8 mouse cellular contexts compared by ENCODE assay signal in the genomic region with DNA sequence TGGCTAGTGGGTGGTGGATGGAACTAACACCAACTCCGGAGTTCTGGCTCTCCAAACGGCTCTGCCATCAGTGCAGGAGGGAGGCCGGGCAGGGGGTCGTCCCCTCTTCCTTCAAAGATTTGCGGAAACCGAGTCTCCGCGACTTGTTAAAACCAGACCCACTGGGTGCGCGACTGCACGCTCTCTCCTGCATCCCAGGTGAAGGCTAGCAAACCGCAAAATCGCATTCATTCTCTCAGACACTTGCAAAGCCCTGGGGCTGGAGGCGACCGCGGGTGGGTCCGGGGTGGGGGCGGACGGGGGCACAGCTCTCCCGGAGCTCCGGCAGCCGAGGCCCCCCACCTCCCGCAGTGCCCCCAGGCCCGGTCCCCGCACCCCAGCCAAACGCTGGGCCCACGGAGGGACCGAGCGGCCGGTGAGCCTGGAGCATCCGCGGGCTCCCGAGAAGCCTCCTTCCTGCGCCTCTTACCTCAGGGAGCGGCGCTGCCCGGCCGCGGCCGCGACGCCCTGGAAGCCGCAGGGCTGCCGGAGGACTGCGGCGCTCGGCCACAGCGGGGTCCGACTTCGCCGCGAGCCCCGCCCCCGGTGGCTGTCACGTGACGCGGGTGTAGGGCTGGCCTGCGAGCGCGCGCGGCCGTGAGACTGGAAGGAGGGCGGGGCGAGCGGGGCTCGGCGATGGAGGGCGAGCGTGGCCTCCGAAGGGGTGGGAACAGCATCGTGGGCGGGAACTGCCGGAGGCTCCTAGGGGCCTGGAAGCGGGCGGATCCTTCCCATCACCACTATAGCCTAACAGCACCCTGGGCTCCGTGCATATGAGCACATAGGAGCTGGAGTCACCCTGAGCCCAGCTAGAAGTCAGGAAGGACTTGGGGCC. TPM values are rescaled to one million over a fixed set of nuclear protein-coding genes. Genes with fewer than 3 reads are reported as not detected.
DNase-seq lines count a peak whose midpoint lies in the region; ATAC-seq lines count a peak whose summit lies in the region.

A gene (minus strand): TSS at position 584 of the 874 bp plus-strand sequence.

- H3K9ac ChIP-seq in embryonic facial prominence, embryonic 11.5 days (replicated peaks; ENCODE audit: low read length) = peak within 1 kb of the TSS; percentile 93
- peak within 1 kb of the TSS; percentile 96 for H3K9ac ChIP-seq in limb, embryonic 13.5 days
- H3K9ac ChIP-seq in midbrain, embryonic 16.5 days (ENCODE audit: low read depth, low read length) = peak within 1 kb of the TSS; percentile 87

- WGBS in embryonic facial prominence, embryonic 11.5 days = under 1% methylated on average over 68 of the region's 77 CpGs
- whole genome bisulfite sequencing in limb, embryonic 13.5 days = under 1% methylated on average over 65 of the region's 77 CpGs
- under 1% methylated on average over 74 of the region's 77 CpGs for WGBS in midbrain, embryonic 16.5 days

- DNase-seq in layer of hippocampus, adult 11-12 months (ENCODE audit: low spot score) = peak; percentile 92
- DNase-seq in layer of hippocampus, adult 9-10 months (ENCODE audit: low spot score) = no peak
- peak; percentile 95 for DNase-seq in embryonic facial prominence, embryonic 11.5 days (ENCODE audit: low spot score)
- DNase-seq in heart, adult 11 months = peak; percentile 100
- peak; percentile 92 for DNase-seq in kidney, adult 18-20 months
- peak; percentile 89 to 96 for DNase-seq in spleen, postnatal 10 days (ENCODE audit: low spot score in 2 of 2)

- H3K27ac ChIP-seq in embryonic facial prominence, embryonic 11.5 days (replicated peaks; ENCODE audit: low read depth, low read length) = peak within 1 kb of the TSS; percentile 70
- H3K27ac ChIP-seq in limb, embryonic 13.5 days = peak within 1 kb of the TSS; percentile 79
- peak within 1 kb of the TSS; percentile 87 for H3K27ac ChIP-seq in midbrain, embryonic 16.5 days (ENCODE audit: low read length)

- H3K4me2 ChIP-seq in embryonic facial prominence, embryonic 11.5 days (ENCODE audit: low read depth, low read length) = peak within 1 kb of the TSS; percentile 65
- peak within 1 kb of the TSS; percentile 76 for H3K4me2 ChIP-seq in limb, embryonic 13.5 days (replicated peaks)
- H3K4me2 ChIP-seq in midbrain, embryonic 16.5 days (ENCODE audit: low read length) = peak within 1 kb of the TSS; percentile 76

- H3K4me1 ChIP-seq in embryonic facial prominence, embryonic 11.5 days (ENCODE audit: control insufficient read depth, insufficient read depth, low read length) = no peaks in the 10 kb centered on the region
- peaks cover 24% of the 10 kb centered on the region for H3K4me1 ChIP-seq in limb, embryonic 13.5 days
- peaks cover 12% of the 10 kb centered on the region for H3K4me1 ChIP-seq in midbrain, embryonic 16.5 days (ENCODE audit: control insufficient read depth, insufficient read depth, low read length)

- no peaks in the 10 kb centered on the region for H3K27me3 ChIP-seq in embryonic facial prominence, embryonic 11.5 days (ENCODE audit: control insufficient read depth, insufficient read depth, low read length)
- no peaks in the 10 kb centered on the region for H3K27me3 ChIP-seq in limb, embryonic 13.5 days
- H3K27me3 ChIP-seq in midbrain, embryonic 16.5 days (ENCODE audit: control insufficient read depth, insufficient read depth, low read depth, low read length) = no peaks in the 10 kb centered on the region

- no peaks in the 10 kb centered on the region for H3K36me3 ChIP-seq in embryonic facial prominence, embryonic 11.5 days (replicated peaks; ENCODE audit: control insufficient read depth, insufficient read depth, low read depth, low read length)
- peaks cover 2% of the 10 kb centered on the region; the same call in 1 of the 2 replicates for H3K36me3 ChIP-seq in limb, embryonic 13.5 days
- no peaks in the 10 kb centered on the region for H3K36me3 ChIP-seq in midbrain, embryonic 16.5 days (ENCODE audit: control insufficient read depth, insufficient read depth, low read length)

- H3K9me3 ChIP-seq in embryonic facial prominence, embryonic 11.5 days (replicated peaks; ENCODE audit: control insufficient read depth, low read length) = no peaks in the 10 kb centered on the region
- no peaks in the 10 kb centered on the region for H3K9me3 ChIP-seq in limb, embryonic 13.5 days
- H3K9me3 ChIP-seq in midbrain, embryonic 16.5 days (replicated peaks; ENCODE audit: control insufficient read depth, low read length, poor library complexity, severe bottlenecking) = no peaks in the 10 kb centered on the region

- peak; percentile 93 for ATAC-seq in embryonic facial prominence, embryonic 11.5 days (replicated peaks; ENCODE audit: insufficient number of reproducible peaks, low FRiP score, low TSS enrichment, low read depth)
- ATAC-seq in limb, embryonic 13.5 days (ENCODE audit: low FRiP score, low read depth) = peak; percentile 93
- ATAC-seq in midbrain, embryonic 16.5 days = peak; percentile 90

- H3K4me3 ChIP-seq in embryonic facial prominence, embryonic 11.5 days (ENCODE audit: low read depth, low read length) = peak within 1 kb of the TSS; percentile 89
- H3K4me3 ChIP-seq in limb, embryonic 13.5 days = peak within 1 kb of the TSS; percentile 91
- H3K4me3 ChIP-seq in midbrain, embryonic 16.5 days (ENCODE audit: low read depth, low read length) = peak within 1 kb of the TSS; percentile 78

RNA-seq across cellular contexts. Expression of the gene that starts here (rescaled TPM):
- polyA plus RNA-seq in embryonic facial prominence, embryonic 11.5 days (2014; fragmentation: Nextera tagmentation; extraction: Ambion mirVana) = 6.5 and 7.7 TPM in 2 replicates
- polyA plus RNA-seq in limb, embryonic 13.5 days (2015; fragmentation: Nextera tagmentation; extraction: Ambion mirVana) = 17.9 and 19.2 TPM in 2 replicates
- 18.0 and 21.1 TPM in 2 replicates for polyA plus RNA-seq in midbrain, embryonic 16.5 days (2015; fragmentation: Nextera tagmentation; extraction: Ambion mirVana)
